Mouse (Mus musculus) small intestine, adult 2 months (tissue): ENCODE measurements around the gene Krtap26-1. TPM values are rescaled to one million over a fixed set of nuclear protein-coding genes. Genes with fewer than 3 reads are reported as not detected.

ENCODE experiments used
- H3K27ac ChIP-seq: fragments of 200-500 bp; 2 replicates; pipeline ENCODE4 v1.5.1; 2012; ENCODE audit warnings: low read depth, low read length, control low read depth, inconsistent platforms; ENCODE audit not compliant: insufficient read depth
- H3K27me3 ChIP-seq: fragments of 200-500 bp; 2 replicates; pipeline ENCODE4 v1.6.1; 2012; ENCODE audit warnings: mild to moderate bottlenecking, moderate library complexity, low read length, inconsistent platforms; ENCODE audit not compliant: control insufficient read depth, insufficient read depth
- H3K36me3 ChIP-seq: fragments of 200-500 bp; 2 replicates; pipeline ENCODE4 v1.6.1; 2012; ENCODE audit warnings: mild to moderate bottlenecking, low read length, control low read depth, inconsistent platforms; ENCODE audit not compliant: control insufficient read depth, insufficient read depth
- H3K4me1 ChIP-seq: fragments of 200-500 bp; 2 replicates; pipeline ENCODE4 v1.6.1; 2012; ENCODE audit warnings: low read length, inconsistent platforms, mixed read lengths; ENCODE audit not compliant: control insufficient read depth, insufficient read depth, insufficient read length
- H3K4me3 ChIP-seq: fragments of 200-500 bp; 2 replicates; pipeline ENCODE4 v1.5.1; 2012; ENCODE audit warnings: low read depth, mild to moderate bottlenecking, control low read depth, inconsistent platforms, low read length, moderate library complexity
- CTCF ChIP-seq: fragments of 200-500 bp; IDR thresholded peaks from 2 replicates; pipeline ENCODE4 v1.5.1; 2012; ENCODE audit warnings: low read depth, mild to moderate bottlenecking, control low read depth, inconsistent platforms, low read length, moderate library complexity, mixed read lengths; ENCODE audit not compliant: insufficient replicate concordance, insufficient read length; ENCODE audit errors: extremely low read depth
- POLR2A ChIP-seq: fragments of 200-500 bp; IDR thresholded peaks from 2 replicates; pipeline ENCODE4 v1.6.1; 2012; ENCODE audit warnings: low read depth, mild to moderate bottlenecking, control low read depth, inconsistent platforms, low read length, moderate library complexity
- WGBS: fragments of 180-500 bp; shearing (Covaris S2); methylation state at CpG from one replicate; pipeline ENCODE4 v1.1.7; 2018; 5-methylcytosine and 5-hydroxymethylcytosine counted together
- polyA plus RNA-seq: library from polyadenylated mRNA; depleted of rRNA; stranded (reverse); fragments of >200 nt; gene quantifications from 2 replicates; pipeline ENCODE4 v1.2.3, GENCODE M21; 2012

The Krtap26-1 gene
- polyA plus RNA-seq, 1 experiment = not detected

DNA sequence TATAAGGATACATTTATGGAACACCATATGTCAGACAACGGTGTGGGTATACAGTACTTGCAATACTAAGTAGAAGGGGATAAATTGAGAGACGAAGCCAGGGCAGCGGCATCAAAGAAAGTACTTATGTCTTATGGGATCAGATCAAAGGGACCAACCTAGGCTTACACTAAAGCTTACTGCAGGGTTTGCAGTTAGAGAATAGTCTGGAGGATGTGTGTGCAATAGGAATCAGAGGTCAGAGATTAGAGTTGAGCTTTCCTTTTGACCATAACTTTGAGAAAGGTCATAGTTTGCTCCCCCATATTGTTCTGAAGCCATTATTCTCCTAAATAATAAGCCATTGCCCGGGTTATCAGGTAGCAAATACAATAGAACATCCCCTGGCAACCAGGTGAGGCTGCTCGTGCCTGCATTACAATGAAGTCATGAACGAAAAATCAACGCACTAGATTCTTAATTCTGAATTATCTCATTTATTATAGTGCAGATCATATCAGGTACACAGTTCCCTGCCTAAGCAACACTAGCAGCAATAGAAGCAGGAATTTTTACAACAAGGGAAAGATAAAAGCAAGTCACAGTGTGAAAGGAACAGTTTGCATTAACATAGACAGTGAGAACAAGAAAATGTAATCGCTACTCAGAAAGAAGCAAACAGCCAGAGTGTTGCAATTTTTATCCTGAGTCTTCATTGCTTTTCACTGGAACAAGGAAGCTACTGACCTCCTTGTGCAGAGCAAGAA lies 1.1 kb downstream of the Krtap26-1 start:
- TF ChIP-seq POLR2A (no peak), CTCF (no peak)
- Histone ChIP-seq H3K4me3 (no peak overlapping the region), H3K4me1 (peaks cover 6% of the 10 kb centered on the region; the same call in 1 of the 2 replicates), H3K36me3 (no peaks in the 10 kb centered on the region), H3K27ac (no peak overlapping the region), H3K27me3 (no peaks in the 10 kb centered on the region)
- WGBS = 41% methylated on average over 8 of the region's 8 CpGs

DNA sequence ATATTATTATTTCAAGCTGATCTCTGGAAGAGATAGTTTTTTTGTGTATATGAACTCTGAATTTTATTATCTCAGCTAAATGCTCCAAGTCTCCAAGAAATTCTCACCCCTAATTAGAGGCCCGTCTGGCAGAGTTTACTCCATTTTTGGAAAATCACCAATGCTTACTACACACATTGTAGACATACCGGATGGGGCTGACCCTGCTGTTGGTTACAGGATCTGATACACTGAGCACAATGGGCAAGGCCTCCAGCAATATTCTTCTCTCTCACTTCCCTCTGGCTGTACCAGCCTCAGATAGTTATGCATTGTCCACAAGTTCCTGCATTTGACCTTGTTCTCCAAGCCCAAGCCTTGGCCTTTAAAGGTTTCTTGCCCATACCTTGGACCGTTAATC lies 7.5 kb downstream of the Krtap26-1 start:
- 84% methylated on average over 3 of the region's 3 CpGs for WGBS
- no peak overlapping the region for H3K27ac ChIP-seq
- TF ChIP-seq POLR2A (no peak), CTCF (no peak)
- no peaks in the 10 kb centered on the region for H3K36me3 ChIP-seq
- H3K4me1 ChIP-seq = no peaks in the 10 kb centered on the region
- H3K27me3 ChIP-seq = no peaks in the 10 kb centered on the region
- H3K4me3 ChIP-seq = no peak overlapping the region

DNA sequence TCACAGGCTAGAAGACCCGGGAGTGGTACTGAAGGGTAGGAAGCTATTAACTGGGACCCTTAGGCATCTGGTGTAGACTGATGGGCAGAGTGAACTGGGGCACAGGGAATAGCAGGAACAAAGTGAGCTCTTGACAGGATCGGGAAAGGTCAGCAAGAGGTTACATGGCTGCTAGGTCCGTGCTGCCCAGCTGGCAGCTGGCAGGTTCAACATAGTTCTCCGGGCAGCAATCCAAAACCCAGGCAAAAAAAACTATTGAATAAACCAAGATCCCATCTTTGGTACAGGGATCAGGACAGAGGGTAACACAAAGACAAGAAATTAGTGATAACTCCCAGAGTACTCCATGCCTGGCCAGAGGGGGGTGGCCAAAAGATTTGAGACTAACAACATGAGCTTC lies 12.5 kb downstream of the Krtap26-1 start:
- H3K36me3 ChIP-seq = no peaks in the 10 kb centered on the region
- TF ChIP-seq CTCF (no peak), POLR2A (no peak)
- no peak overlapping the region for H3K4me3 ChIP-seq
- WGBS = 31% methylated on average over 4 of the region's 4 CpGs
- no peak overlapping the region for H3K27ac ChIP-seq
- H3K27me3 ChIP-seq = no peaks in the 10 kb centered on the region
- H3K4me1 ChIP-seq = peaks cover 4% of the 10 kb centered on the region; the same call in 1 of the 2 replicates

DNA sequence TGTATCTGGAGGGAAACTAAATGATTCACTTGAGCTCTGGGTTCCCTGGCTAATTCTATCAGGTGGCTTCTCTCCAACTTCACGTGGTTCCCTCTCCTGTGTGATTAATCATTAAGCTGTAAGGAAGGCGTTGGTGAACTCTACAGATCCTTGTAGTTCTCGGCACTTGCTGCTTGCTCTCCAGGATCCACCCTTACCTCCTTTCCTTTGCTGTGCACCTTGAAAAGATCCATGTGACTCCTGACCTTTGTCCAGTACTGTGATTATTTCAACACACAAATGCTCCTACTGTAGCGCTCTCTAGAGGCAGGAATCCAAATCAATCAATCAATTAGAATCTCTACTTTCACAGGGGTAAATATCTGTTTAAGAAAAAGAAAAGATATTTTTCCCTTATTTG lies 16.1 kb downstream of the Krtap26-1 start:
- 18% methylated on average over 4 of the region's 4 CpGs for WGBS
- Histone ChIP-seq H3K27me3 (no peaks in the 10 kb centered on the region), H3K36me3 (no peaks in the 10 kb centered on the region), H3K4me3 (no peak overlapping the region), H3K27ac (no peak overlapping the region), H3K4me1 (peaks cover 4% of the 10 kb centered on the region; the same call in 1 of the 2 replicates)
- TF ChIP-seq POLR2A (no peak), CTCF (no peak)

DNA sequence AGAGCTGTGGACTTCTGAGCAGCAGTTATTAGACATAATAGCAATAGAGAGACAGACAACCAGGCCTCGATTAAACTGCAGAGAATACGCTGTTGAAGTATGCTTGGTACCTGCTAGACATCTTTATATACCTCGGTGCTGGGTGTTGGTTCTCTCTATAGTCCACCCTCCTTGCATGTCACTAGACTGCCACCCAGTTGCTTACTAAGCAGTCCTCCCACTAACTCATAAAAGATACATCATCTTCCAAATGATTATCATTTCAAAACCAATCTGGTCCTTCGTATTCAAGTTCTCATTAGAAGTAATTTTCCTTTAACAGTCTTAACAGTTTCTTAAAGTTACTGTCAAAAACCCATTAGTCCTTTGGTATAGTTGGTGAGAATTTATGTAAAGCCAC lies 20.0 kb downstream of the Krtap26-1 start, which contains the start of gene 2310079G19Rik:
Gene 2310079G19Rik, minus strand, starts transcription at position 101 of the 400 bp plus-strand sequence.
- H3K4me1 ChIP-seq = peaks cover 4% of the 10 kb centered on the region; the same call in 1 of the 2 replicates
- WGBS = 93% methylated on average over 4 of the region's 4 CpGs
- no peak within 1 kb of the TSS for H3K27ac ChIP-seq
- H3K27me3 ChIP-seq = no peaks in the 10 kb centered on the region
- H3K36me3 ChIP-seq = no peaks in the 10 kb centered on the region
- TF ChIP-seq POLR2A (no peak), CTCF (no peak)
- no peak within 1 kb of the TSS for H3K4me3 ChIP-seq

DNA sequence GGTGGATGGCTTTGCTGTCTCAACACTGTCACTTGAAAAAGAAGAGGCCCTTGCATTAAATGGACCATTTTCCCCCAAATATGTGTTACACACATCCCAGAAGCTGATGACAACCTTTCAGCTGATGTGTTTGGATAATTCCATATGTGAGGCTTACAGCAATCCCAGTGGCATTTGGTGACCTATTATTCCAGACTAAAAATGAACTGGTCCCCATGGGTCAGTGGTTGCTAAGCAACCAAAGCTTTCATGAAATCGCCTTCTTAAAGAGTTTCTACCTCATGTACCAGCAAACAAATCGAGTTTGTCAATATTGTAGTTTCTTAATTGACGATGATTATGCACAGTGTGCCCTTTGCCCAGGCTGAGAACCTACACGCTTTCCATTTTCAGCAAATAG lies 34.9 kb downstream of the Krtap26-1 start:
- Histone ChIP-seq H3K4me3 (no peak overlapping the region), H3K27ac (no peak overlapping the region), H3K4me1 (no peaks in the 10 kb centered on the region), H3K27me3 (no peaks in the 10 kb centered on the region), H3K36me3 (no peaks in the 10 kb centered on the region)
- TF ChIP-seq POLR2A = no peak
- no peak for TF ChIP-seq CTCF
- 73% methylated on average over 4 of the region's 4 CpGs for WGBS

DNA sequence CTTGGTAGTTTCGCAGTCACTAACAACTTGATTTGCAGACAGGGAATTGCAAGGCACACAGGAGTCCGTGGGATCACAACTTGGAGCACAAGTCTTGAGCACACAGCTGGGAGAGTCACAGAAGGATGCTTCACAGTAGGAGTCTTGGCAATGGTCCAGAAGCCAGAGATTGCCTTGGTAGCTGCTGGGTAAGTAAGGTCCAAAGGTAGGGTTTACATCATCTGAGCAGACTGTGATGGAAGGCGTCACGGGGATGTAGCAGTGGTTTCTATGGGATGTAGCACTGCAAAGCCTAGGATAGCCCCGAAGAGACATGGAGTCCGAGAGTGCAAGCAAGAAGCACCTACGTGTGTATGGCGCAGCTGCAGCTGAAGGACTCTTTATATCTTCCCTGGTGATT lies 35.7 kb downstream of the Krtap26-1 start, which contains the start of gene Krtap24-1:
Gene Krtap24-1, minus strand, starts transcription at position 358 of the 400 bp plus-strand sequence.
- Histone ChIP-seq H3K4me3 (no peak within 1 kb of the TSS), H3K36me3 (no peaks in the 10 kb centered on the region), H3K27ac (no peak within 1 kb of the TSS), H3K4me1 (no peaks in the 10 kb centered on the region), H3K27me3 (no peaks in the 10 kb centered on the region)
- WGBS = 61% methylated on average over 8 of the region's 8 CpGs
- TF ChIP-seq CTCF (no peak), POLR2A (no peak)
